Mouse (Mus musculus): Measurements from ENCODE around the gene Ppl.

The Ppl gene

DNA sequence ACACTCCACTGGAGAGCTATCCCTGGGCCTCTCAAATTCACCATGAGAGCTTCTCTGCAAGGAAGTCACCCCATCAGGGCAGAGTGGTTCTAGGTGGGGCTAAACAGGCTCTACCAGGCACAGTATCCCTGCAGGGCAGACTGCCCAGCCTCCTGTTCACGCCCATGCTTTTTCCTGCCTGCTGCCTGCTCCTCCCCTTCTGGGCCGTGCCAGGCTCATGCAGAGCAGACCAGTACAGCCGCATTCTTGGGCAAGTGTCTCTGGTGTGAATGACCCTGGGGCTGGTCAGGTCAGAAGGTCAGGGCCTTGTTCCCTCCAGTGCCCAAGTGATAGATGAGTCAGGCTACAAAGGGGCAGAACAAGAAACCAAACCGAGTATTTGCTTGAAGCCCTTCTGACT is 4.3 kb upstream of the Ppl start:
- TF ChIP-seq GATA4 (IDR thresholded peaks at IDR 0.05; ENCODE audit: insufficient replicate concordance, low read length): peak; percentile 27; the same call in 1 of the 2 replicates

GRCm38 (mm10) chr16:5135551-5136261 is 3.5 kb upstream of the Ppl start:
- no peak for TF ChIP-seq GATA4 (IDR thresholded peaks at IDR 0.05; ENCODE audit: insufficient replicate concordance, low read length)

- TF ChIP-seq GATA4 (IDR thresholded peaks at IDR 0.05; ENCODE audit: insufficient replicate concordance, low read length): peak; percentile 81; the same call in 1 of the 2 replicates
Observed at GRCm38 (mm10) chr16:5134623-5135330, 2.6 kb upstream of the Ppl start.

DNA sequence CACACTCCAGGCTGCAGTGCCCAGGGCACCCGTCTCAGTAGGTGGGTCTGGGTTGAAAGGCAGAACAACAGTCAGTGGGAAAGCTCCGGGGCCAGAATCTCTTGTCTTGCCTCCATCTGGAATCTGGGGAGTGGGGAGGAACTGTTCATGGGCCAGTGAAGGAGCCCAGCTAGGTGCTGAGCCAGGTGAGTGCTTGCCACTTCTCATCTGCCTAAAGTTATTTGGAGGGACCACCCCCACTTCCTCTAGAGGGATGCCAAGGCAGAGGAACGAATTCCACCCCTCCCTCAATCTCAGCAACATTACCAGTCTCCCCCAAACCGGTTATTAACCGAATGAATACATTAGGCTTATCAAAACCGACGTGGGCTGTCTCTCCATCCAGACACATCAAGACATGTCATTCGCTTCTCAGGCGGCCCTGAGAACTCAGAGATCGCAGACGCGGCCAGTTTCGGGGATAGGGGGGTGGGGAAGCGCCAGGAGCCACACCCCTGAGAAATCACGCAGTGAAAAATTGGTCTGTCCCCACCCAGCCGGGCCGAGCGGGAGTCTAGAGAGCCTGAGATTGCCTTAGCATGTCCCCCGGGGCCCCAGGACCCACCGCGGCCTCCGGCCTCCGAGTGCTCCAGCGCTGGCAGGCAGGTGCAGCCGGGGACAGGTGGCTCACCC is 834 bp downstream of the Ppl start:
- no peak for TF ChIP-seq GATA4 (IDR thresholded peaks at IDR 0.05; ENCODE audit: insufficient replicate concordance, low read length)

DNA sequence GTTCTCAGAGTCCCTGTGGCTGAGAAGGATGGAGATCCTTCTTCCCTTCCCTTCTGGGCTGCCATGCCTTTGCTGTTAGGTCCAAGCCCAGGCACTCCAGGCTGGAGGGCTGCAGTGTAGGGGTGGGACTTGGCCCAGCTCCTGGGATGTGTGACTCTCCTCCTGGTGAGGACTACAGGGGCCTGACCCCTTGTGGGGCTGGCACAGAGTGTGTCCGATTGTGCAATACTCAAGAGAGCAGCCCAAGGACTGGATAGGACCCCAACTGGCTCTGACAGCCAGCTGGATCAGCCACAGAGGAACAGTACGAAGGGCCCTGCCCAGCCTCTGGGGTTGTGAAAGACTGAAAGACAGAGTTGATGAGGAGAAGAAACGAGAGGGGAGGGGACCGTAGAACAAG is 1.5 kb downstream of the Ppl start:
- no peak for TF ChIP-seq GATA4 (IDR thresholded peaks at IDR 0.05; ENCODE audit: insufficient replicate concordance, low read length)

- no peak for TF ChIP-seq GATA4 (IDR thresholded peaks at IDR 0.05; ENCODE audit: insufficient replicate concordance, low read length)
Observed at GRCm38 (mm10) chr16:5130196-5130595, 2.0 kb downstream of the Ppl start.

- TF ChIP-seq GATA4 (IDR thresholded peaks at IDR 0.05; ENCODE audit: insufficient replicate concordance, low read length): no peak
Observed at GRCm38 (mm10) chr16:5123476-5123875, 8.7 kb downstream of the Ppl start.

- no peak for TF ChIP-seq GATA4 (IDR thresholded peaks at IDR 0.05; ENCODE audit: insufficient replicate concordance, low read length)
Observed at GRCm38 (mm10) chr16:5119845-5120244, 12.4 kb downstream of the Ppl start.

GRCm38 (mm10) chr16:5119385-5119784 is 12.8 kb downstream of the Ppl start:
- TF ChIP-seq GATA4 (IDR thresholded peaks at IDR 0.05; ENCODE audit: insufficient replicate concordance, low read length): no peak

DNA sequence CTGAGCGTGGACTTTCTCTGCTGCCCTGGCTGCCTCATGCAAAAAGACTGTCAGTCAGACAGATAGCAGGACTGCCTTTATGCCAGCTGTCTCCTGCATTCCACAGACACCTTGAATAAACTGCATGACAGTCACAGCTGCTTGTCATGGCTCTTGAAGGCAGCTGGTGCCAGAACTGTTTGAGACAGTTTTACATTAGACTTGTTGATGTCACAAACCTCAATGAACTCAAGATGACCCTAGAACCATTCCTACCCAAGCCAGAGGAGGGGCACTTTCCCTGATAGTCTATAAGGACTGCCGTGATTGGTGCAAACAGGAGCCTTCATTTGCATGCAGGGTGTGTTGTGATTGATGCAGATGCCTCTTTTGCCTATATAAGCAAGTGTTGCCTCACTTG is 18.6 kb downstream of the Ppl start:
- no peak for TF ChIP-seq GATA4 (IDR thresholded peaks at IDR 0.05; ENCODE audit: insufficient replicate concordance, low read length)

- no peak for TF ChIP-seq GATA4 (IDR thresholded peaks at IDR 0.05; ENCODE audit: insufficient replicate concordance, low read length)
Observed at GRCm38 (mm10) chr16:5113002-5113550, 19.1 kb downstream of the Ppl start.

- no peak for TF ChIP-seq GATA4 (IDR thresholded peaks at IDR 0.05; ENCODE audit: insufficient replicate concordance, low read length)
Observed at GRCm38 (mm10) chr16:5111021-5111420, 21.2 kb downstream of the Ppl start.

- TF ChIP-seq GATA4 (IDR thresholded peaks at IDR 0.05; ENCODE audit: insufficient replicate concordance, low read length): no peak
Observed at GRCm38 (mm10) chr16:5109877-5110276, 22.3 kb downstream of the Ppl start.

DNA sequence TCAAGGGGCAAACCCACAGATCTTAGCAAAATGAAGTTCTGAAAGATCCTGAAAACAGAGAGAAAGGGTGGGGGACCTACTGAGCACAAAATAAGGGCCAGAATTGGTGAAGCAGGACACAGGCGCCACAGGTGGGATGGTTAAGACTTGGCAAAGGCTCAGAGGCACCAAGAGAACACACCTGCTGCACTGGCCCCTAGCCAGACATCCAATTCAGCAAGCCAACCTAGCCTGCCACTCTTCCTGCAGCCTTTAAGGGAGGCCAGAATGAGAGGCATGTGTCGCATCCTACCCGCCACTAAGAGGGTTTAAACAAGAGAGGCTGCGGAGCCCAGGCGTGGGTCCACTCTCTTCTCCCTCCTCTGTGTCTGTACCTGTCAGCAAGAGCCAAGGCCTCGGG is 31.2 kb downstream of the Ppl start:
- TF ChIP-seq GATA4 (IDR thresholded peaks at IDR 0.05; ENCODE audit: insufficient replicate concordance, low read length): no peak

- no peak for TF ChIP-seq GATA4 (IDR thresholded peaks at IDR 0.05; ENCODE audit: insufficient replicate concordance, low read length)
Observed at GRCm38 (mm10) chr16:5096504-5096903, 35.7 kb downstream of the Ppl start.

GRCm38 (mm10) chr16:5093285-5093684 is 38.9 kb downstream of the Ppl start:
- no peak for TF ChIP-seq GATA4 (IDR thresholded peaks at IDR 0.05; ENCODE audit: insufficient replicate concordance, low read length)

Data from liver, adult (tissue).